Mouse (Mus musculus): ENCODE results near the gene Hsd17b11. TPM values are rescaled to one million over a fixed set of nuclear protein-coding genes. Genes with fewer than 3 reads are reported as not detected.

Hsd17b11 gene
- 5.3 and 10.0 TPM in 2 replicates for polyA plus RNA-seq (2012; rRNA removed)

DNA sequence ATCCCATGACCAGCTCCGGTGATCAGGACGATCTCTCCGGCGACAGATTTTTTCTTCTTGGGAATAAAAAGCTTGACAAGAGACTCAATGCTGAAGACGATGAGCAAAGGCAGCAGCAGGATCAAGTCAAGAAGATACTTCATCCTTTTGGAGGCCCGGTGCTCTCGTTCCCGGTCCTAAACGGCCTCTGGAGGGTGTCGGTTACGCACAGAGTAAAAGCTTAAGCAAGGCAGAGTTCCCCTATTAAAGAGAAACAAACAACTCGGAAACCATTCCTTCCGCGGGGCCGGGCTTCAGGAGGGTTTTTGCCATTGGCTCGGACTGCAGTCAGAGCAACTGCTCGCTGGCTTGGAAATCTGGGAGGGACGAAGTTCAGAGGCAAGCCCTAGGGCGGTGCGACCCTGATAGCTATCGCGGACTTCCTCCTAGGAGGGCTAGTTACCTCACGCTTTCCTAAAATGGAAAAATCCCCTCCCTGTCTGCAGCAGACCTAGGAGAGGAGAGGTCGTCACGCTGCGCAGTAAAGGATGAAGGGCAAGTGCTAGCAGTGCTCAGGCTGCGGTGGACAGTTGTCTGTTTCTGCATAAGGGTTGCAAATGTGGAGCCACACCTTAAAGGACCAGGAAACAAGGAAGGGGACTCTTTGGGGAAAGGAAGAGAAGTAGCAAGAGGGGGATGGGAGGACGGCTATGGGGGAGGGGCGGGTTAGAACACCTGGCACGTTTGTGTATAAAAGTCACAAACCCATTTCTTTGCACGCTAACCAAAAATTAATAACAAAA, at the start of gene Hsd17b11:
Gene Hsd17b11, minus strand, starts transcription at position 323 of the 782 bp plus-strand sequence.

DNA sequence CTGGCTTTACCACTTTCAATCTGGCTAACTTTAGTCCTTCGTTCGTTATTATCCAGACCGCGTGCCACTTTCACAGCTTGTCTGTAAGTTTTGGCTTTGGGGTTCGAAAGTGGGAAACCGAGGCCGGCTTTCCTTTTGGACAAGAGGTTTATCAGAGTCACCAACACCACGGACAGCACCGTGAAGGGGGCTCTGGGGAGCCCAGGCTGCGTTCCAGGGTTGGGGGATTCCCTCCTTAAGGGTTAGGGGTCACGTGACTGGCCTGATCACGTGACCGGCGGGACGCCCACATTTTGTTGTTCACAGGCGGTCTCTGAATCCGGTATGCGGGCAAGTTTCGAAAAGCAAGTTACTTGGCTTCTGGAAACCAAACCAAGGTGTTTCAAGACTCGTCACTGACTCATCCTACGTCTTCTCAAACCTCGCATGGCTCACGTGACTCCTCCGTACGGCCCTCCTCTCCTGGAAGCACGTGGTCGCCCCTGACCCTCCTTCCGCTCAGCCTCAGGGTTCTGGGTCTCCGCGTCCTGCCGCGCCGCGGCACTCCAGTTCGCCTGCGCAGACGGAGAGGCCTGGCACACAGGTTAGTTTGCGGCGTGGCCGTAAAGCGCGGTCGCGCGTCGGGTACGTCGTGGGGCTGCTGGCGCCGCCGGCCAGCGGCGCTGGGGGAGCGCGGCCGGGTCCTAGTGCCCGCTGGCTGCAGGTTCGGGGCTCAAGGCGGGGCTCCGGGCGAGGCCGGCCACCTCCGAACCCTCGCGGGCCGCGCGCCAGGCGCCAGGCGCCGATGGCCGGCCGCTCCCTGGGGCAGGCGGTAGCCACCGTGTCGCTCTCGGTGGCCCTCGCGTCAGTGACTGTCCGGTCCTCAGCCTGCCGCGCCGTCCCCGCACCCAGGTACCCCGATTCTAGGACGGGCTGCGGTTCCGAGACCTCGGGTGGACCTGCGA, 24.8 kb upstream of the Hsd17b11 start, which contains the start of gene Nudt9:
Gene Nudt9, plus strand, starts transcription at position 51 of the 944 bp plus-strand sequence.

DNA sequence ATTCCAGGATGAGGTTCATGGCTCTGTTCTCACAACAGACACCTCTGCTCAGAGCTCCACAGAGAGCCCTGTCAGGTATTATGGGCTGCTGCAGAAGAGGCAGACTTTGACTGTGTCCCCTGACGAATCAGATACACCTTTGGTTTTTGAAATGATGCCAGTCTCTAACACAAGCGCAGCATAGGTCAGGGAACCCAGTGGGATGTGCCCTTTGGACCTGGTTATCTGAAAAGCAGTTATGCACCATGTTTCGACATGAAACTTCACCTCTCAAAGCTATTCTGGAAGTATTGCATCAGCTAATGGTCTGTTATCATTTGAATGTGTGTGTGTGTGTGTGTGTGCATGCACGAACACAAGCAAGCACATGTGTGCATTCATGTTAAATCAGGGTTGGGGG, 44.4 kb downstream of the Hsd17b11 start, which contains the start of gene Hsd17b13:
Gene Hsd17b13, minus strand, starts transcription at position 114 of the 400 bp plus-strand sequence.

Other genes with a start within 250 kb of the Hsd17b11 start
- 9.8 and 11.3 TPM in 2 replicates for gene Klhl8, start 110.7 kb downstream of the Hsd17b11 start, polyA plus RNA-seq (2012; rRNA removed)
- gene Hsd17b13, start 44.5 kb downstream of the Hsd17b11 start, polyA plus RNA-seq (2012; rRNA removed), result 0.05 TPM in 1 of 2 replicates, not detected in the other
- 52.8 and 77.2 TPM in 2 replicates for gene Nudt9, start 24.4 kb upstream of the Hsd17b11 start, polyA plus RNA-seq (2012; rRNA removed)
- gene Gm17660, start 55.7 kb upstream of the Hsd17b11 start, polyA plus RNA-seq (2012; rRNA removed), result not detected in 2 replicates
- 44.5 and 50.0 TPM in 2 replicates for gene Sparcl1, start 91.8 kb upstream of the Hsd17b11 start, polyA plus RNA-seq (2012; rRNA removed)
- gene Dspp, start 148.8 kb upstream of the Hsd17b11 start, polyA plus RNA-seq (2012; rRNA removed), result 0.04 TPM in 1 of 2 replicates, not detected in the other
- gene Dmp1, start 180.7 kb upstream of the Hsd17b11 start, polyA plus RNA-seq (2012; rRNA removed), result 0.21 and 0.62 TPM in 2 replicates

All from central nervous system, embryonic 11.5 days (tissue).